Comparison of ENCODE assay signal across 11 mouse cellular contexts in genomic region chr13:56477271-56477670, GRCm38 (mm10). TPM values are rescaled to one million over a fixed set of nuclear protein-coding genes. Genes with fewer than 3 reads are reported as not detected.
DNase-seq lines count a peak whose midpoint lies in the region; ATAC-seq and TF ChIP-seq lines count a peak whose summit lies in the region.
"Had no signal": no experiment of that assay in that cellular context is flagged by ENCODE, and none has a peak within 500 bp of the region (broad histone marks: within the 10 kb centered on the region; RNA-seq: fewer than 3 reads in every experiment).

No protein-coding gene starts in this region.

- no peak overlapping the region for H3K9ac ChIP-seq in forebrain, postnatal 0 days
- no peak overlapping the region for H3K9ac ChIP-seq in lung, postnatal 0 days (replicated peaks; ENCODE audit: low read depth)

- no peak for TF ChIP-seq CTCF in forebrain, postnatal 0 days (IDR thresholded peaks at IDR 0.05; ENCODE audit: low read depth)
- no peak for TF ChIP-seq CTCF in lung, postnatal 0 days (IDR thresholded peaks at IDR 0.05)

- H3K4me1 ChIP-seq in forebrain, postnatal 0 days (ENCODE audit: insufficient read depth) = 0 out of 2 replicates have a peak, but pooled peaks cover 5% of the 10 kb centered on the region
- peaks cover 8% of the 10 kb centered on the region for H3K4me1 ChIP-seq in forebrain, embryonic 10.5 days
- no peaks in the 10 kb centered on the region for H3K4me1 ChIP-seq in lung, postnatal 0 days (ENCODE audit: insufficient read depth, low read depth, low read length)

- WGBS in forebrain, postnatal 0 days = 30% methylated on average over 6 of the region's 6 CpGs
- WGBS in forebrain, embryonic 10.5 days = 65% methylated on average over 6 of the region's 6 CpGs
- 6% methylated on average over 6 of the region's 6 CpGs for WGBS in lung, postnatal 0 days

- no peak overlapping the region for H3K27ac ChIP-seq in forebrain, postnatal 0 days (ENCODE audit: low read depth, low read length)
- H3K27ac ChIP-seq in forebrain, embryonic 10.5 days = no peak overlapping the region
- no peak overlapping the region for H3K27ac ChIP-seq in lung, postnatal 0 days (ENCODE audit: low read length)
- H3K27ac ChIP-seq: kidney, postnatal 0 days had no signal

- no peak for TF ChIP-seq EP300 in lung, postnatal 0 days (IDR thresholded peaks at IDR 0.05)

- DNase-seq in forebrain, postnatal 0 days = peak; percentile 91
- DNase-seq in forebrain, embryonic 10.5 days (ENCODE audit: extremely low spot score, low spot score) = no peak
- no peak for DNase-seq in lung, postnatal 0 days (ENCODE audit: low spot score)
- no peak for DNase-seq in lung, postnatal 14 days
- DNase-seq in layer of hippocampus, postnatal 10 days (ENCODE audit: low spot score in 2 of 2) = peak; percentile 44 to 63
- peak; percentile 60 for DNase-seq in right cerebral cortex, postnatal 4 days
- DNase-seq in gastrocnemius, postnatal 10 days = no peak
- DNase-seq: midbrain, embryonic 14.5 days had no signal

- no peaks in the 10 kb centered on the region for H3K9me3 ChIP-seq in forebrain, postnatal 0 days (ENCODE audit: low read length)
- no peaks in the 10 kb centered on the region for H3K9me3 ChIP-seq in forebrain, embryonic 10.5 days
- H3K9me3 ChIP-seq in lung, postnatal 0 days (ENCODE audit: low read length) = no peaks in the 10 kb centered on the region

- no peak overlapping the region for H3K4me3 ChIP-seq in forebrain, postnatal 0 days (ENCODE audit: low read depth, low read length)
- no peak overlapping the region for H3K4me3 ChIP-seq in forebrain, embryonic 10.5 days
- no peak overlapping the region for H3K4me3 ChIP-seq in lung, postnatal 0 days (ENCODE audit: low read depth, low read length)

- ATAC-seq in forebrain, postnatal 0 days = peak; percentile 86
- peak; percentile 33; the same call in 1 of the 2 replicates for ATAC-seq in lung, postnatal 0 days
- no peak for ATAC-seq in megakaryocyte-erythroid progenitor cell, adult 5-6 weeks (replicated peaks; ENCODE audit: low FRiP score, low TSS enrichment, poor library complexity, severe bottlenecking)

- no peaks in the 10 kb centered on the region for H3K27me3 ChIP-seq in forebrain, postnatal 0 days (ENCODE audit: insufficient read depth, low read length)
- no peaks in the 10 kb centered on the region for H3K27me3 ChIP-seq in forebrain, embryonic 10.5 days (ENCODE audit: poor library complexity, severe bottlenecking)
- H3K27me3 ChIP-seq in lung, postnatal 0 days (replicated peaks; ENCODE audit: insufficient read depth, low read length) = no peaks in the 10 kb centered on the region

- no peak overlapping the region for H3K4me2 ChIP-seq in forebrain, postnatal 0 days (ENCODE audit: low read depth)
- H3K4me2 ChIP-seq in lung, postnatal 0 days (replicated peaks; ENCODE audit: low read depth, low read length) = no peak overlapping the region

- H3K36me3 ChIP-seq in forebrain, postnatal 0 days (ENCODE audit: insufficient read depth) = no peaks in the 10 kb centered on the region
- H3K36me3 ChIP-seq in forebrain, embryonic 10.5 days (replicated peaks) = no peaks in the 10 kb centered on the region
- no peaks in the 10 kb centered on the region for H3K36me3 ChIP-seq in lung, postnatal 0 days (ENCODE audit: insufficient read depth, low read length)

RNA-seq across cellular contexts. Expression of gene Il9, which starts 4.8 kb away (rescaled TPM):
- not detected in 2 replicates for total RNA-seq in forebrain, postnatal 0 days (2014; rRNA removed)
- not detected in 2 replicates for polyA plus RNA-seq in forebrain, postnatal 0 days (2015; fragmentation: Nextera tagmentation; extraction: Ambion mirVana)
- polyA plus RNA-seq in forebrain, embryonic 10.5 days (2016; fragmentation: Nextera tagmentation; extraction: Ambion mirVana) = not detected in 2 replicates
- not detected in 2 replicates for polyA plus RNA-seq in lung, postnatal 0 days (2015; fragmentation: Nextera tagmentation; extraction: Ambion mirVana)
- total RNA-seq in layer of hippocampus, postnatal 10 days (2021) = not detected
- not detected in 2 replicates for total RNA-seq in megakaryocyte-erythroid progenitor cell, adult 5-6 weeks (2014; fragmentation: Nextera tagmentation)
- total RNA-seq in megakaryocyte-erythroid progenitor cell, adult 5-6 weeks (2017) = not detected in 2 replicates
- total RNA-seq in gastrocnemius, postnatal 10 days (2021) = not detected
- total RNA-seq: adrenal gland, postnatal 36 days had no signal
- polyA plus RNA-seq: kidney, postnatal 0 days; midbrain, embryonic 14.5 days had no signal

RNA-seq across cellular contexts. Expression of gene Slc25a48, which starts 39.1 kb away (rescaled TPM):
- not detected in 2 replicates for total RNA-seq in forebrain, postnatal 0 days (2014; rRNA removed)
- polyA plus RNA-seq in forebrain, postnatal 0 days (2015; fragmentation: Nextera tagmentation; extraction: Ambion mirVana) = 0.06 TPM in 1 of 2 replicates, not detected in the other
- not detected in 2 replicates for polyA plus RNA-seq in forebrain, embryonic 10.5 days (2016; fragmentation: Nextera tagmentation; extraction: Ambion mirVana)
- polyA plus RNA-seq in lung, postnatal 0 days (2015; fragmentation: Nextera tagmentation; extraction: Ambion mirVana) = not detected in 2 replicates
- not detected for total RNA-seq in layer of hippocampus, postnatal 10 days (2021)
- not detected in 2 replicates for total RNA-seq in megakaryocyte-erythroid progenitor cell, adult 5-6 weeks (2014; fragmentation: Nextera tagmentation)
- not detected in 2 replicates for total RNA-seq in megakaryocyte-erythroid progenitor cell, adult 5-6 weeks (2017)
- under 1 TPM in 1 of 2 experiments, not detected in 1; 0.12 TPM for total RNA-seq in gastrocnemius, postnatal 10 days (2021)

RNA-seq across cellular contexts. Expression of gene Fbxl21, which starts 45.0 kb away (rescaled TPM):
- total RNA-seq in forebrain, postnatal 0 days (2014; rRNA removed) = 5.4 and 7.1 TPM in 2 replicates
- polyA plus RNA-seq in forebrain, postnatal 0 days (2015; fragmentation: Nextera tagmentation; extraction: Ambion mirVana) = 3.4 and 4.3 TPM in 2 replicates
- polyA plus RNA-seq in forebrain, embryonic 10.5 days (2016; fragmentation: Nextera tagmentation; extraction: Ambion mirVana) = 1.3 and 1.5 TPM in 2 replicates
- polyA plus RNA-seq in lung, postnatal 0 days (2015; fragmentation: Nextera tagmentation; extraction: Ambion mirVana) = 0.58 and 0.67 TPM in 2 replicates
- 1 to 10 TPM; 3.6 to 5.5 TPM for total RNA-seq in layer of hippocampus, postnatal 10 days (2021)
- not detected in 2 replicates for total RNA-seq in megakaryocyte-erythroid progenitor cell, adult 5-6 weeks (2014; fragmentation: Nextera tagmentation)
- not detected in 2 replicates for total RNA-seq in megakaryocyte-erythroid progenitor cell, adult 5-6 weeks (2017)
- total RNA-seq in gastrocnemius, postnatal 10 days (2021) = under 1 TPM; 0.47 to 0.49 TPM

RNA-seq across cellular contexts. Expression of gene Gm3045, which starts 50.9 kb away (rescaled TPM):
- total RNA-seq in forebrain, postnatal 0 days (2014; rRNA removed) = not detected in 2 replicates
- polyA plus RNA-seq in forebrain, postnatal 0 days (2015; fragmentation: Nextera tagmentation; extraction: Ambion mirVana) = not detected in 2 replicates
- not detected in 2 replicates for polyA plus RNA-seq in forebrain, embryonic 10.5 days (2016; fragmentation: Nextera tagmentation; extraction: Ambion mirVana)
- not detected in 2 replicates for polyA plus RNA-seq in lung, postnatal 0 days (2015; fragmentation: Nextera tagmentation; extraction: Ambion mirVana)
- not detected for total RNA-seq in layer of hippocampus, postnatal 10 days (2021)
- total RNA-seq in megakaryocyte-erythroid progenitor cell, adult 5-6 weeks (2014; fragmentation: Nextera tagmentation) = not detected in 2 replicates
- not detected in 2 replicates for total RNA-seq in megakaryocyte-erythroid progenitor cell, adult 5-6 weeks (2017)
- not detected for total RNA-seq in gastrocnemius, postnatal 10 days (2021)
- total RNA-seq: adrenal gland, postnatal 36 days had no signal
- polyA plus RNA-seq: kidney, postnatal 0 days; midbrain, embryonic 14.5 days had no signal

Comparison
In these comparisons a context has a peak if more than half of its experiments do, and no peak if none do; other contexts are left out.
1. DNase-seq: peak in forebrain, postnatal 0 days (single experiment), layer of hippocampus, postnatal 10 days (2 of 2) and right cerebral cortex, postnatal 4 days (single experiment); none in forebrain, embryonic 10.5 days (single experiment), lung, postnatal 0 days (single experiment), lung, postnatal 14 days (single experiment) and gastrocnemius, postnatal 10 days (single experiment).